Mouse (Mus musculus): Measurements from ENCODE around the gene Gm38392.

Gene Gm38392

GRCm38 (mm10) chr3:88215553-88216004, 71.4 kb downstream of the Gm38392 start:
- WGBS, result 2% methylated on average over 23 of the region's 23 CpGs

GRCm38 (mm10) chr3:88214971-88215552, 71.9 kb downstream of the Gm38392 start:
- 2% methylated on average over 48 of the region's 48 CpGs for WGBS

DNA sequence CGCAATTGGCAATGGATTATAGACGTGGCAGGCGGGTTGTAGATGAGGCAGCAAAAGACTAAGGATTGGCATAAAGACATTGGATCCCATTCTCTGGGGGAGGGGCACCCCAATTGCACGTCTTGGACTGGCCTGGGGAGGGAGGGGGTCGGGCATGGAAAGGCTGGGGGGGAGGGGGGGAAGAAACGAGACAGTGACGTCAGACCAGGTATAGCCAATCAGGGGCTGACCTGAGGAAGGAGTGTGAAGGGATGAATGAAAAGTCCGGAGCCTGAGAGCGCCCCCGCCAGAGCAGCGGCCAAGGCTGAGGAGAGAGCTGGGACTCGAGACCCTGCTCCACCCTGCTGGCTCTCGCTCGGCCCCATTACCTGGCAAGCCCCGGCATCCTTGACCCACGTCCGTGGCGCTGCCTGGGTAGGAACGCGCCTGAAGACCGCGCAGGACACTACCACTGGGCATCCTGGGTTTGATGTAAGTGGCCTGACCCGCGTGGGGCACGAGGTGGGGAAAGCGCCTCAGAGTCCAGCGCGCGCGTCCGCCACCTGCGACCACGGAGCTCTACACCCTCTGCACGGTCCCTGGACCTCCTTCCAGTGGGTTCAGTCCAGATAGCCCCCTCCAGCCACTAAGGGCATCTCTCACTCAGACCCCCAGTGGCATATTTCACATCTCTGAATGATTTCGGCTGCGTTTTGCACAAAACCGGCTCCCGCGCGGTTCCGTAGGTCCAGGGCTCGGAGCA, 72.6 kb downstream of the Gm38392 start:
- 5% methylated on average over 42 of the region's 42 CpGs for WGBS

GRCm38 (mm10) chr3:88213019-88213418, 74.0 kb downstream of the Gm38392 start:
- WGBS, result 17% methylated on average over 2 of the region's 2 CpGs

GRCm38 (mm10) chr3:88212356-88212755, 74.7 kb downstream of the Gm38392 start:
- 15% methylated on average over 1 of the region's 1 CpGs for WGBS

DNA sequence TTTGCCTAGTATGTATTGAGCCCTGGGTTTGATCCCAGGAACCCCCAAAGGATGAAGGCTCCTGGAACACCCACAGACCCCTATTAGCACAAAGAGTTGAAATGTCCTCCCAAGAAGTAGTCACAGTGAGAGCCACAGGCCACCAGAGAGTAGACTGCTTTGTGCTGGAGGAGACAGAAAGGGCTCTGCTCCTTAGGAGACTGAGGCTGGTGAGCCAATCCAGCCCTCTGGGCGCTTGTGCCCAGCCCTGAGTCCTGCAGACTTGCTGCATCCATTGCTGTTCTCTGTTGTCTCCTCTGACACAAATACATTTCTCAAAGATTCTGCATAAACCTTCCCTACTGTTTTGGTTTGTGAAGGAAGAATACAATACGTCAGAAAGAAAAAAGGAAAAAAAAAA, 76.1 kb downstream of the Gm38392 start:
- 27% methylated on average over 2 of the region's 2 CpGs for WGBS

GRCm38 (mm10) chr3:88210121-88210520, 76.9 kb downstream of the Gm38392 start:
- 9% methylated on average over 2 of the region's 2 CpGs for WGBS

- 8% methylated on average over 6 of the region's 6 CpGs for WGBS
Observed at GRCm38 (mm10) chr3:88209306-88209705, 77.7 kb downstream of the Gm38392 start.

- 11% methylated on average over 3 of the region's 3 CpGs for WGBS
Observed at GRCm38 (mm10) chr3:88208226-88208720, 78.7 kb downstream of the Gm38392 start.

GRCm38 (mm10) chr3:88207451-88208100, 79.4 kb downstream of the Gm38392 start:
- WGBS, result 4% methylated on average over 15 of the region's 15 CpGs

- WGBS, result 2% methylated on average over 14 of the region's 14 CpGs
Observed at GRCm38 (mm10) chr3:88206901-88207371, 80.1 kb downstream of the Gm38392 start.

DNA sequence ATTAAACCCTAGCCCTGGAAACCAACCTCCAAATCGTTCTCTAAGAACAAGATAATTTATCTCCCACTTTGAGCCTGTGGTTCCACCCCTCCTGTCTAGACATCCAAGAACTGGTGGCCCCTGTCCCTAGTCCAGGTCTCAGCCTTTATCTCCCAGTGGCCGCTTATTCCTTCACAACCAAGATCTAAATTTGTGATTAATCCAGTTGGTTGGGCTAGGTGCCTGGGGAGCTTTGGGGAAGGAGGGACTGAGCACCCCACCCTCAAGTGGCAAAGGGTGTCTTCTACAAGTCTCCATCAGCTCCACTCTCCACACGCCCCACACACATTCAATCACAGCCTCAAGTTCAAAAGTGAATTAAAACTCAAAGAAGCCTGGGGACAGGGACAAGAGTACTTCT, 80.5 kb downstream of the Gm38392 start:
- WGBS, result 12% methylated on average over 3 of the region's 3 CpGs

- 19% methylated on average over 8 of the region's 8 CpGs for WGBS
Observed at GRCm38 (mm10) chr3:88205563-88206491, 81.2 kb downstream of the Gm38392 start.

DNA sequence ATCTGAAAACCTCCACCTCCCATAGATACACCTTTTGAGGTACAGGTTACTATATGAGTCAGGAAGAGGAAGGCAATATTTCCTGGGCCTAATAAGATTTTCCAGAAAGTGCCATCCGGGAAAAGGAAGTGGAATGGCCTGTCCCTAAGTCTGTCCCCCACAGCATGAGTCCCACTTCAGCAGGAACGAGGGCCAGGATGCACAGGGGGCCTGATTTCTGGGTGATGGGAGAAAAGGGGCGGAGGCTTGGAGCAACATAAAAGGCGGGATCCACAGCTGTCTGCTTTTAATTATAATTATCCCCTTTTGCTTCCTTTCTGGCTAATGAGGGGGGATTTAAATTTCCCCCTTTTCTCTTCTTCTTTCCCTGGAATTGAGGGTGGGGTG, 81.8 kb downstream of the Gm38392 start:
- WGBS, result 45% methylated on average over 4 of the region's 4 CpGs

GRCm38 (mm10) chr3:88204751-88205150, 82.3 kb downstream of the Gm38392 start:
- WGBS, result 23% methylated on average over 1 of the region's 1 CpGs

GRCm38 (mm10) chr3:88203999-88204700, 82.9 kb downstream of the Gm38392 start:
- 26% methylated on average over 7 of the region's 7 CpGs for WGBS

DNA sequence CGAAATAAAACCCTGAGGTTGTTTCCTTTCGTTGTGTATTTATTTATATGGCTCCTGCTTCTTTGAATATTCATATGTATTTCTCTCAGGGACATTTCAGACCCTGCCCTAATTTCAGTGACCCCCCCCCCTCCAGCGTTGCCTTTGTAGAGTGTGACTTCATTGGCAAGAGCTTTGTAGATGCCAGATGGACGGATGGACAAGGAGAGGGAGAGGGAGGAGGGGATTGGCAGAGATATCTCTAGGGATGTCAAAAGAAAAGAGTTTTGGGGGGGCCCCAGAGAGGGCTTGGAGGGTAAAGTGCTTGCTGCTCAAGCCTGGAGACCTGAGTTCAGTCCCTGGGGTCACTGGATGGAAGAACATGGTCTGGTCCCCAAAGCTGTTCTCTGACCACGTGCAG, 83.6 kb downstream of the Gm38392 start:
- 18% methylated on average over 5 of the region's 5 CpGs for WGBS

- WGBS, result 17% methylated on average over 6 of the region's 6 CpGs
Observed at GRCm38 (mm10) chr3:88202986-88203385, 84.0 kb downstream of the Gm38392 start.

DNA sequence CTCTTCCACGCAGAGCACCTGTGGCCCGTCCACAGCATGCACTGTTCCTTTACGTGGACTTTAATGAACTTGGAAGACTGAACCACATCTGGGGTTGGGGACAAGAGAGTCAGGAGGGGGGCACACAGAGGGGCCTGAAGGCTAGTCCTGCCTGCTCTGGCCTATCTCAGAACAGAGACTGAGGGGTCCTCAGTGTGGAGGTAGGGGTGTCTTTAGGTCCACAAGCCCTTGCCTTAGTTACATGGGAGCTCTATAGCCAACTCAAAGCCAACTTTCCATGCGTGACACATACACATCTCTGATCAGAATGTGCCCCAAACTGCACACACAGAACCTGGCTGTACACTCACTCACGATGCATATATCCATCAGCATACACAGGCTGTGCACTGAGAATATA, 85.4 kb downstream of the Gm38392 start:
- 31% methylated on average over 5 of the region's 5 CpGs for WGBS

DNA sequence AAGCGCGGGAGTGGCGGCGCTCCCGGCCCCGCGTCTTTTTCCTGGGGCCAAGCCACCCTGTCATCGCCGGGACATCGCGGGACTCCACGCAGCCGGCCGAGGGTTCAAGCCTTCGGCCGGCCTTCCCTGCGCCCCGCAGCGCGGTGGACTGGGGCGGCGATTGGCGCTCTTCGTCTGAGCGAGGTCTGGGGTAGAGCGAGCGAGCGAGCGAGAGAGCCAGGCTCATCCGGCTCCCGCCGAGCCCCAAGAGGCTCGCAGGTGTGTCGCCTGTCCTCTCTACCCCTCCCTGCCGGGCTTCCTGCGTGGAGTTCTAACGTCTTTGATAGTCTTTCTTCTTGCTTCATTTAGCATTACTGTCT, 86.1 kb downstream of the Gm38392 start:
- under 1% methylated on average over 36 of the region's 37 CpGs for WGBS
